Mouse (Mus musculus) adrenal gland, adult 8-10 months (tissue): ENCODE data around the gene Kap. TPM values are rescaled to one million over a fixed set of nuclear protein-coding genes. Genes with fewer than 3 reads are reported as not detected.
"Not testable (repeated sequence)": the region's sequence is repeated elsewhere in the genome, so short reads cannot be mapped to it uniquely, and the experiment has no call there.

Experiments
- DNase-seq: peaks from one replicate; pipeline ENCODE4 v3.0.0; 2022
- total RNA-seq, 4 experiments: library from RNA; stranded (reverse); gene quantifications; 2 replicates each; pipeline ENCODE4 v1.2.4; 2022

Gene Kap
- total RNA-seq: under 1 TPM in 1 of 4 experiments, not detected in 3; 0.97 TPM

GRCm38 (mm10) chr6:133853526-133853925 is at the start of gene Kap:
TSS of gene Kap (minus strand) at chr6:133853762.
- DNase-seq: no peak

GRCm38 (mm10) chr6:133885871-133886415 is 32.4 kb upstream of the Kap start:
- DNase-seq: no peak

- DNase-seq: no peak
These were observed 30.0 kb upstream of the Kap start for GRCm38 (mm10) chr6:133883446-133883985.

GRCm38 (mm10) chr6:133875906-133876462 is 22.4 kb upstream of the Kap start:
- DNase-seq: no peak

GRCm38 (mm10) chr6:133872667-133873066 is 19.1 kb upstream of the Kap start:
- no peak for DNase-seq

- DNase-seq: no peak
These were observed 17.6 kb upstream of the Kap start for GRCm38 (mm10) chr6:133871131-133871530.

- no peak for DNase-seq
These were observed 14.8 kb upstream of the Kap start for GRCm38 (mm10) chr6:133868381-133868780.

- no peak for DNase-seq
These were observed 2.3 kb upstream of the Kap start for GRCm38 (mm10) chr6:133855871-133856270.

- no peak for DNase-seq
These were observed 4.2 kb downstream of the Kap start for GRCm38 (mm10) chr6:133849359-133849758.

GRCm38 (mm10) chr6:133848861-133849260 is 4.7 kb downstream of the Kap start:
- not testable (repeated sequence) for DNase-seq

- not testable (repeated sequence) for DNase-seq
These were observed 15.1 kb downstream of the Kap start for GRCm38 (mm10) chr6:133838296-133838995.

GRCm38 (mm10) chr6:133812342-133812741 is 41.2 kb downstream of the Kap start:
- no peak for DNase-seq

Other genes starting within 250 kb of the Kap start
- 10 to 100 TPM; 40.4 to 49.6 (median 43.5) TPM for gene Etv6, start 181.9 kb upstream of the Kap start, total RNA-seq